Mouse (Mus musculus) c-Kit-positive CD71-positive TER-119-positive erythroid progenitor cells, embryonic 14.5 days (primary cell): ENCODE measurements around the gene Ltbp1.

Experiments
- DNase-seq: peaks from one replicate; pipeline ENCODE4 v3.0.0-alpha.2; 2013; ENCODE audit warnings: low spot score

The Ltbp1 gene

DNA sequence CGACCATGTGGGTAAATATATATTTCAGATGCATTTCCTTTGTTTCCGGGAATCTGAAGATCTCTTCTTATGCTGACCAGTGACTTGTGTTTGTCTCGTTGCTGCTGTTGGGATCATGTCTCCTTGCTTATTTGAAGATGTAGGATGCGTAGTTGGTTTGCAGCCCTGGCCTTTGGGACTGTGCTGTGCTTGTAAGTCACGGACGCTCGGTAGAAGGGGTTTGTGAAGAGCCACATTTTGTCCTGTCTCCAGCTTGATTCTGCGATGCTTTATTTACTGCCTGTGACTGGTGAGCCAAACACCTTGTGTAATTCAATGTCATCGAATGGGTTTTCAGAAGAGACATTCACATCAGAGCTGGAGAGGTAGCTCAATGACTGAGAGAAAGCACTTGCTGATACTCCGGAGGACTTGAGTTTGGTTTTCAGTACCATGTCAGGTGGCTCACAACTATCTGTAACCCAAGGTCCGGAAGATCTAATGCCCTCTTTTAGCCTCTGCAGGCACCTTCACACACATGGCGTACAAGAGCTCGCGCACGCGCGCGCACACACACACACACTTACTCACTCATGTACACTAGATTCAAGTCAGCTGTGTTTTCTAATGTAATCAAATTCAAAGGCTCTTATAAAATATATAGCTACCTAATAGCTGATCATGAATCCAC, 362.3 kb downstream of the Ltbp1 start:
- DNase-seq = no peak

DNA sequence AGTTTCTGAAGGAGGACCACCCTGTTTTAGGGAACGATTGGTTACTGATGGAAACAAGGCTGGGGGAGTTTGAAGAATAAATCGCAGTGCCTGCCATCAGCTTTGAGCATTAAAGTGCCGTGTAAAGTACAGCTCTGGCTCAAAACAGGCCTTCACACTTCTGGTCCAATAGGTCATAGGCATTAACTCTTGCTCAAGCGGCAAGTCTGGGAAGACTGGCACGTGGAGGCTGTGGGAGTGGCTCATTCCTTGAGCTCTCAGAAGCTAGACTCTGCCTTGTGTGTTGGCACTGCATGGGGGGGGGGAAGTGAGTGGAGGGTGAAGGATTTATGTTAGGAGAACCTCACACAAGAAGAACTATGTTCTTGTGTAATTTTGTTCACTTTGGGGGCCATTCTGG, 363.2 kb downstream of the Ltbp1 start:
- DNase-seq = no peak

DNA sequence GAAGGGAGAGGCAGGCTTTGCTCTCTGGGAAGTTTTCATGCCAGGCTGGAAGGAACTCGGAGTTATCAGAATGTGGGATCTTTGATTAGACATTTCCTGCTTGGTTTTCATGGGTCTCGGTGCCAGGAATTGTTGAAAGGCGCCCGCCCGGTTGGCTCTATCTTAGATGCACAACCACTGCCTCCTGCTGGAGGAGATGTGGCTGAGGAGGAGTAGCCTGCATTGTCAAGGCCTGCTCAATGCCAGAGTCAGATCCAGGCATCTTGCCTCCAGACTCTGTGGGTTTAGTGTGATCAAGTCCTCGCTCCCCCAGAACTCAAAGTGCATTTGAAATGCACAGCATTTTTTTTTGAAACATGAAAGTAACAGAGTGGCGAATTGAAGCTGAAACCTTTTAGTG, 364.0 kb downstream of the Ltbp1 start:
- no peak for DNase-seq

DNA sequence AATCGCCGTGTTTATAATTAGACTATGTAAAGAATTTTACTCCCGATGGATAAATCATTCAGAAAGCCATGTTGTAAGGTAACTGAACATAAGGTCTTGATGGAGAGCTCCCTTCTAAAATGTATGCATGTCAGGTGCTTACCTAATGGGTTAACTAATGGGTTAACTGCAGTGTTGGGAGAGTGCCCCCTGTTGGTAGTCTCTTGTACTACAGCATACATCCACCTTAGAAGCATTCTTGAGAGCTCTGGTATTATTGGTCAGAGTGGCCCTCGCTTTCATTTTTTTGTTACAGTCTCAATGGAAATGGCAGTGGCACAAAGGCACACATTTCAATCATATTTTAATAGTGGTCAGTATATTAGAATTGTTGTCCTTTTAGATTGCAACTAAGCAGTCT, 364.8 kb downstream of the Ltbp1 start:
- DNase-seq = peak; percentile 42

DNA sequence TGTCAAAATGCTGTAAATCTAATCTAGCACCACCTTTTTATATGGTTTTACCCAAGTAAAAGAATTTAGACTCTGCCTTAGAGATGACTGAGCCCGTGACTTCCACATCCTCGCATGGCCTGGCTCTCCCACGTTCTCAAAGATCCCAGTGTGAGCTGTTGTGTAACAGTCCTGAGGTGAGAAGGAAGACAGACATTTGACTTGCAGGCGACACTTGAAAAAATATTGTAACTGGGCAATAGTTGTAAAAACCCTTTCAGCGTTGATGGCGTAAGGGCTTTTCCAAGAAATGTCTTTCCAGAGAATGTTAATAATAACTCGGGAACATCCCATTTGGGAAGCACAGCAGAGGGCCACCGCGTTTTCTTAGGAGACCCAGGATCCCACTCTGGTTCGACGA, 366.3 kb downstream of the Ltbp1 start:
- no peak for DNase-seq

DNA sequence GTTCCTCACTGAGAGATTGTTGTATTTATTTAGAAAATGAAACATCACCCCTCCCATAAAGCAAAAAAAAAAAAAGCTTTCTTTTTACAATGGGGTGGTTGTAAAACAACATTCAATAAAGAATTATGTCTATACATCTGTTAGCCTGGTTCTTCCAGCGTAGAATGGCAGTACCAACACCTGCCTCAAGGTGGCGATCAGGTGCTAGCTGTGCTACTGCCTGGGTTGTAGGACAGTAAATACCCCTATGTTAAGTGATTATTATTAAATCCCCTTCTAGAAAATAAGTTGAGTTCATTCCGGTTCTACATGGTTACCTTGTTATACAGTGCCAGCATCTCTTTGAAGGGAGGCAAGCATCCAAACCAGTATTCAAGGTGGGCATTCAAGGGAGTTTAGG, 367.0 kb downstream of the Ltbp1 start:
- DNase-seq = peak; percentile 34

DNA sequence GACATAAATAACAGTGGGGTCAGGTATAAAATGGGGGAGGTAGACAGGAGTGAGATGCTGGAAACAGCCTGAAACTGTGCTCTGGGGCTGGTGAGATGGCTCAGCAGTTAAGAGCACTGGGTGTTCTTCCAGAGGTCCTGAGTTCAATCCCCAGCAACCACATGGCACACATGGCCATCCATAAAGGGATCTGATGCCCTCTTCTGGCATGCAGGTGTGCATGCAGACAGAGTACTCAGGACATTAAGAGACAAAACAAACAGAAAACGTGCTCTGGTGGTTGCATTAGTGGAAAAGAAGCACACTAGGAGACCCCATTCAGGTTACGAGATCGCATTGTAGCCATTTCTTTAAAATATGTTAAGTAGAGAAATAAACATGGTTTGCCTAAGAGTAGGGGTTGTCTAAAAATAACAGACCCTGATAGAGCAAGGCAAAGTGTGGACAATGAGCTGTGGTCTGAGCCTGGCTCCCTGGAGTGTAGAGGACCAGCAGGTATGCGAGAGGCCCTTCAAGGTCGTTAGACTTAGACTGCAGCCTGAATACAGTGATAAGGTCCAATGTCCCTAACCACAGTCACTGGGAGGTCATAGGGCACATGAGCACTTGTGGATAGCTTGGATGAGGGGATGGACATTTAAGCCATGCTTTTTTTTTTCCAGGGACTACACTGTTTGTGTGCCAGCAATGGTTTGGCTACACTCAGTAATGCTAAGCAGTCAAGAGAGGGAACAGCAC, 369.1 kb downstream of the Ltbp1 start:
- no peak for DNase-seq

DNA sequence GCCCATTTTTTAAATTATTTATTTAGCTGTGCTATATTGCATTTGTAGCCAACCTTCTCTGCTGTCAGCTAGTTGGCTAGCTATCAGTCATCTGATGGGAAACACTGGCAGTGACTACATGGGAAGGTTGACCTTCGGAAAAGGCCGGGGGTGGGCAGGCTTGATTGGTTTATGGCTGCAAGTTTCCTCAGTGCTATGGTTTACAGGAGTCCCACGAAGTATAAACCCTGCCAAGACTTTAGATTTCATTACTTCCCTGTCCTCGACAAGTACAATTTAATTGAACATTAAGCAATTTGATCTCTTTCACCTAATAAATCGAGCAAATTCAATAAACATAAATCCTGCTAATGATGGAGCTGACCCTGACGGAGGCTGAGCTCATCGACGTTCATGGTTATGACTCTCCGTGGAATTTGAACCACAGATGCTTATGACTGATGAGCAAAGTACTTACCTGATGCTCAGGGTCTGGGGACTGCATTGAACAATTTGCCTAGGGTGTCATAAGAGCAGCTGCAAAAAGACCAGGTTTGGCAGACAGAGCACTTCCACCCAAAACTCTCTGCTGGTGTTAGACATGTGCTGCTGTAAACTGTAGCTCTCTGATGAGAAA, 373.0 kb downstream of the Ltbp1 start:
- no peak for DNase-seq

DNA sequence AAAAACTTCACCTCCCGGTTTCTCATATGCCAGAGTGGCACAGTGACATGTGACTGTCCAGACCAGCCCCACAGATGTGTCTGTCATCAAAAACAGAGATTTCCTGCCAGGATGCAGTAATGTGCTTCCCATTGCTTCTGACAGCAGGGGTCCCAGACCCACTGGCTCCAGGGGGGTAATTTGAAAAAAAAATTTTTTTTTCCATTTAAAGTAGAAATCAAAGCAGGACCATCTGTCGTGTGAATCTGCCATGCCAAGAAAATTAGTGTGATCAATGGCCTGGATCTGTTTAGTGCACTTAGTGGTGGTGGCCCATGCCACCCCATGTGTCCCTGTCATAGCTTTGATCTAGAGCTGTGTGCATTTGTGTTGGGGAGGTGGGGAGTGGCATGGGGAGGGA, 374.8 kb downstream of the Ltbp1 start:
- DNase-seq = no peak

DNA sequence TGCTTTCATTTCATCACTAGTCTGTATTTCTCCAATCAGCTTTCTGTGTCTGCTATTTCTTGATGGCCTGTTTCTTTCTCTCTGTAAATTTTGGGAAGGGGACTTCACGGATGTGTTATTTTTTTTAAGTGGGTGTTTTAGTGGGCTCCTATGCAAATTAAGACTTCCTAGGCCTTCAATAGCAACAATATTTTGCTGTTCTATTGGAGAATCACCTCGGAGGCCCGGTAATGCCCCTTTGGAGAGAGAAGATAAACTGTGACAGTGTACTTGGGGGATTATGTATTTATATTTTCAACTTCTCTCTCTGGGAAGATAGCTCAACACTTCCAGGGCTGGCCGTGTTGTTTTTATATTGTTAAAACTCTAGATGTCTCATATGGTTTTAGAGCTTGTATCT, 383.0 kb downstream of the Ltbp1 start:
- DNase-seq = no peak

DNA sequence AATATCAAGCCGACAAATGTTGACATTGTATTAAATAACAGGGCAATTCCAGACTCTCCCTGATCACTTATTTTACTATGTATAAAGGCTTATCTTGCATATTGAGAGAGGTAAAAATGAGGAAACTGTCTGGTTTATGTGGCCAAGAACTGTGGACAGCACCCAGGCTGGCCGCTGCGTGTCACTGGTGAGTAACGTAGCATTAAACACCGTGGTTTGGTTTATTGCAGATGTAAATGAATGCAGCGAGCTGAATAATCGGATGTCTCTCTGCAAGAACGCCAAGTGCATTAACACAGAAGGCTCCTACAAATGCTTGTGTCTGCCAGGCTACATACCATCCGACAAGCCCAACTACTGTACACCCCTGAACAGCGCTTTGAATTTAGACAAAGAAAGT, 384.8 kb downstream of the Ltbp1 start:
- DNase-seq = no peak

DNA sequence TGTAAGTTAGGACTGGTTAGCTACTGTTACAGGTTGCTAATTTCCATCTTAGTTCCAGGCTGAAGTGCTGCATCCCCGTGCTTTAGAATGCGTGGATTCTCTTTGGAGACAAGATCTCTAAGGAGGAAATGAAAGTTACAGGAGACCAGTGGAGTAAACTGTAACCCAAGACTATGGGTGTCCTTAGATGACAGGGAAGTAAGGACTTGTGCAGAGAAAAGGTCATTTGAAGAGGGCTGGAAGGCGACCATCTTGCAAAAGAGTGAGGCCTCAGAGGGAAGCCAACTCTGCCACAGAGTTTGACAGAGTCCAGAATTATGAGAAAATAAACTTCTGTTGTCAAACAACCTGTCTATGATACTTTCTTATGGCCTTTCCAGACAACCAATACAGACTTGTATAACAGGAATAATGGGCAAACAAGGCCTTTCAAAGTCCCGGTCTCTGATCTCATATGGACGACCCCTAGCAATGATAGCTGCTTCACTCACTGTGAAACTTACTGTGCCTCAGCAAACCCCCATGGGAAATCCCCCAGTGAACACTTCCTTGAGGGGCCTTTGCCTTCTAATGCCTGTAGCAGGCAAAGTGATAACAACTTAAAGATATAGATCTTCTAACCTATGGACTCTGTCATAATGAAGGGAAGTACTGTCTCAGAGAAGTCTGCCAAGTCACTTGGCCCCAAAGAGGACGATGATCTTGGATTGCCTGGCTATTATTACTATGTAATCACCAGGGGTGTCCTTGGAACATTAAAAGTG, 386.2 kb downstream of the Ltbp1 start:
- DNase-seq = no peak

DNA sequence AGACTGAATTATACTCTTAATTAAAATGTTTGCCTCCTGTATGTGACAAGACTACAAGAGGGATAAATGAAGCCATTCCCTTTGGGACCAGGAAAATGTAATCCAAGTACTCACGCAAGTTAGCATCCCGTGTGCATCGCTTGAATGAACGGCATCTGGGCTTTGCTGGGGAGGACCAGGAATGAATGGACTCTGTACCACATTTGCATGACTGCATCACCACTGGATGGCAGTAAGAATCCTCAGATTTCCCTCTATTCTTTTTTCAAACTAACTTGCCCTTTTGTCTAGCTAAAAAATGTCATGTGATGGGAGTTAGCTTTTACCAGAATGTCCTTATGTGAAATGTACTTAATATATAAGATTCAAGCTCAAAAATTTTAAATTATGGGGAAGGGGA, 401.0 kb downstream of the Ltbp1 start:
- DNase-seq = no peak

DNA sequence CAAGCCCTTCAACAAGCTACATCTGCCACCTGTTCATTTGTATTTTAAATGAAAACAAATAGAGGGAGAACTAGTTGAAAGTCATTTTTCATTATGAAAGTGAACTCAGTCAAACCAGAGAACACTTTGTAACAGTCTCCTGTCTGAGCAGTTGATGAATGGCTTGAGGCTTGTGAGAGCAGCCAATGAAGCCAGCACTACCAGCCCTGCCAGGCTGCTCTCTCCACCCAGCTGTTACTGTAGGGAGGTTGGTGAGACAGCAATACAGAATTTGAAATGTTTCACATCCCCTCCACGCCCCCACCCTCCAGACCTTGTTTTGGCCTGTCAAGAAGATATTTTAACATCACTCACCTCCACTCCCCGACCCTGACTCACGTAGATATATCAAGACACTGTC, 411.5 kb downstream of the Ltbp1 start:
- DNase-seq = no peak

DNA sequence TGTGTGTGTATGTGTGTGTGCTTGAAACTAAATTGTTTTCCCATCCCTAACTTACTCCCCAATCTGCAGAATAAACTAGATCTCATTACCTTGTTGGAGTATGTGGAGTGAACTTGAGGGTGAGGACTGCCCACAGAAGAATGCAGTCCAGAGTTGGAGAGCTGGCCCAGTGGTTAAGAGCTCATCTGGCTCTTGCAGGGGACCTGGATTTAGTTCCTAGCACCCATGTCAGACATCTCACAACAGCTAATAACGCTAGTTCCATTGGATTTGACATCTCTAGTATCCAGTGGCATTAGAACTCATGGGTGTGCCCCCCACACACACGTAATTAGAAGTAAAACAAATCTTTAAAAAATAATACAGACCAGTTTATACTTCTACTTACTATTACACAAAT, 428.8 kb downstream of the Ltbp1 start:
- no peak for DNase-seq

DNA sequence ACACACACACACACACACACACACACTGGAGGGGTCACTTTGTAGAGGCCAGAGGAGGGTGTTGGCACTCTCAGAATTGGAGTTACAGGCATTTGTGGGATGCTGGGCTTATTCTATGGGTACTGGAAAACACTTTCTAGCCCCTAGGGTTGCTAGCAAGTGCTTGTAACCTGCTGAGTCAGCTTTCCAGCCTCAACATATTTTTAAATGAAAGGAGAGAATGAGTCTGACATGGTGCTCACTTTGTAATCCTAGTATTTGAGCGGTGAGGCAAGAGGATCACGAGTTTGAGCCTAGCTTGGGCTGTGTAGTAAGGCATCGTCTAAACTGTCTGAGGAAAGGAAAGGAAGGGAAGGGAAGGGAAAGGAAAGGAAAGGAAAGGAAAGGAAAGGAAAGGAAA, 429.5 kb downstream of the Ltbp1 start:
- DNase-seq = no peak

DNA sequence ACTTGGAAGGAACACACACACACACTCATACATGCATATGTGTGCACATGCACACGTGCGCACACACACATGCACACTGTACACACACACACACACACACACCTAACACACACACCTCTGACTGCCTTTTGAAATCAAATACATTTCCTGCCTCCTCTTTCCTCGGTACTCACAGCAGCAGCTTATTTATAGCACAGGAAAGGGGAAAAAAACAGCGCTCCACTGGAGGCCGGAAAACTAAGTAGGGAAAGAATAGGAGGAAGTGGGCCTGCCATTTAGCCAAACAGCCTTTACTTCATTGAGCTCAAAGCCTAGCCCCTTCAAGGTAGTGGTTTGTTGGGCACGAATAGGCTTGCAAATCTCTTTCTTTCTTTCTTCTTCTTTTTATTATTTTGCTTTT, 430.2 kb downstream of the Ltbp1 start, which contains the start of gene Rasgrp3:
TSS of gene Rasgrp3 (plus strand) at position 298 of the 400 bp plus-strand sequence.
- DNase-seq = no peak

DNA sequence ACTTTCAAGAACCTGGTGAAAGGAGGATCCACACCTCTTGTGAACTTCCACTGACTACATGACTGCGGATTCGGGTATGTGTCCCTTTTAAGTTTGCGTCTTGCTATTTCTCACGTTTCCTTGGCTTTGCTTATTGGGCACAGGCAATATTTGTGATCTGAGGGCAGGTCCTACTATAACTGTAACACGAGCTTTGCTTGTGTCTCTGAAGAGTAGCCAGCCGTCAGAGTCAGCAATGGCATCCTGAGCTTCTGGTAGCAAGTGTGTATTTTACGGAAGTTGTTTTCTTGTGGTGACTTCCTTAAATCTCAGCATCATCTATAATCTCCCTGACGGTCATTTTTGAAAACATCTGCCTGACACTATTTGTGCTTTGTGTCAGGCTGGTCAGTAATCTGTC, 430.7 kb downstream of the Ltbp1 start:
- DNase-seq = no peak

DNA sequence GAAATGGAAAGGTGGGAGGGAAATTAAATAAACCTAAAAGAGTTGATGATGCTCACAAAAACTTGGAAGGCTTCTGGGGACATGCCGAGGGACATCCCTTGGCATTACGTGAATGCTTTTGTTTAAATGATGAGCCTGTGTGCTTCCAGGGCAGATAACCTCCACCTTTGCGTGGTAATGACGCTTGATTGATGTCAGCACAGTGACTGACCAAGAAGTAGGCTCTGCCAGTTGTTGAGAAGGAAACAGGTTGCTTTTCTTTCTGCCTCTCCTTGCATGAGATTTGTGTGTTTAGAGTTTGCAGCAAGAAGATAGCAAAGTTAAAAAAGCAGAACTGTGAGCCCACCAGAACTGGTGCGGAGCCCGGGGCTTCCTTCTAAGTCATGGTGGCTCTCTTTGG, 431.5 kb downstream of the Ltbp1 start:
- DNase-seq = no peak

DNA sequence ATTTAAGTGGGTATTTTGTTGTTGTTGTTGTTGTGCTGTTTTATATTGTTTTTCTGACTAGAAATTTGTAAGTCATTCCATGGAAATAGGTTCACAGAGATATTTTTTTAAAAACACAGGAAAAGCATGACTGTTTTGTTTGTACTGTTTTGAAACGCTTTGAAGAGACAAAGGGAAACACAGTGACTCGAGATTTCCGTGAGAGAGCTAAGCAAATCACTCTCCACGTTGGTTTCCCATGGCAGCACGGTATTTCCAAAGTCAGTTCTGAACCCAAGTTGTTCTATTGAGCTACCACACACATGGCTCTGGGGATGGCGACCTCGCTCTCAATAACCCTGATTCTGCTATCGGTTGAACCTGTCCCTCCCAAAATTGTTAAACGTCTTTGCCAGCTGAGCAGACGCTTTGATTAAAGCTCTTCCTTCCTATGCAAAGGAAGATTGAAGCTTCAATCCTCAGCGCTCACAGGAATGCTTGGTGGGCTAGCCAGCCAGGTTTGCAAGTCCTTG, 431.9 kb downstream of the Ltbp1 start:
- DNase-seq = no peak

DNA sequence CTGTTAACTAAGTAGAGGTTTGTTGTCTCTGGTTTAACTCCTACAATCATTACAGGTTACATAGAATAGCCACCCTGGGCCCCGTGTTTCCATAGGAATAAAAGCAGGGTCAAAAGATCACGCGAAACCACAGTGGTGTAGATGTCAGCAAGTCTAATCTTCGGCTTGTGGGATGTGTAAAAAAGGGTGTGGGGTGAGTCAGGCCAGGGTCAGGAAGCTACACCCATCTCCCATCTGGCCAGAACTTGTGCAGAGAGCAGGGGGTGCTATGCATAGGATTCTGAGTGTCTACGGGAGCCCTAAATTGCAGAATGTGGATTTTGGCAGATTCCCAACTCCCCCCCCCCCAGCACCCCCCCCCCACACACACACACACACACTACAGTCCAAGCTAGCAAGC, 432.8 kb downstream of the Ltbp1 start:
- no peak for DNase-seq

DNA sequence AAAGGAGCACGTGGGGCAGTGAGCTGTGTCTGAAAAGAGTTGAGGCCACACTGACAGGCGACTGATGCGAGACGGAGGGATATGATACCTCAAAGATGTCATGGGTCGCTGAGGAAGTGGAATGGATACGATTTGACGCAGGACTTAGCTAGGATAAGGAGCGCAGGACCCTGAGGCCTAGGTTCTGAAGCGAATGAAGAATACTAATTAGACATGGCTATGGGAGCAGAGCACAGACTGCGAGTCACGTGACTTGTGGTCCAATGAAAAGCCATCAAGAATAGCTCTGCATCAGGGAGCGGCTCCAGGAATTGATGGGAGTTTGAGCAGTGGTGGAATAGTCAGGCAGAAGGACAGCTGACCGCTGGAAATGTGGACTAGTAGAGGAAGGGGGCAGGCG, 433.7 kb downstream of the Ltbp1 start:
- no peak for DNase-seq

DNA sequence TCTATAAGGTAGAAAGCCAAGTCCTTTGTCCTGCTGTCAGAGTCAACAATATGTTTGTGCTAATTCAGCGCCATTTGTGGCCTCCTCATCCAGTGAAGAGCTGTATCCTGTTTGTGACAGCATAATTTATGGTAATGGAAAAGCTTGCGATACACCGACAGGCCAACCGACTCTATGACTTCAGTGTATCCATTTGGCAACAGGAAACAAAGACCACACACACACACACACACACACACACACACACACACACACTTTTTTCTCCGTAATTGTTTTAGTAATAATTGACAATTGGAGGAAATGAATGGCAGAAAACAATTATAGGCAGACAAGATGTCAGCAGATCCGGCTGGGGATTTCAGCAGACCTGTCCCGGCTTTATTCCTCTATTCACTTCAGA, 435.3 kb downstream of the Ltbp1 start:
- no peak for DNase-seq
